Mouse (Mus musculus) central nervous system, embryonic 18 days (tissue): ENCODE data around the gene Cpox. TPM values are rescaled to one million over a fixed set of nuclear protein-coding genes. Genes with fewer than 3 reads are reported as not detected.

Experiments used
- polyA plus RNA-seq: library from polyadenylated mRNA; depleted of rRNA; stranded (reverse); fragments of >200 nt; gene quantifications from 2 replicates; pipeline ENCODE4 v1.2.3, GENCODE M21; 2012; rRNA removed

Cpox gene
- 13.7 and 14.9 TPM in 2 replicates for polyA plus RNA-seq

GRCm38 (mm10) chr16:58669917-58670630, at the start of gene Cpox:
TSS of gene Cpox (plus strand) at chr16:58670292.

GRCm38 (mm10) chr16:58638689-58639175, 31.4 kb upstream of the Cpox start, which contains the start of gene E330017A01Rik:
TSS of gene E330017A01Rik (minus strand) at chr16:58638739.

GRCm38 (mm10) chr16:58718666-58719120, 48.6 kb downstream of the Cpox start, which contains the start of gene Gpr15:
TSS of gene Gpr15 (minus strand) at chr16:58719070.

GRCm38 (mm10) chr16:58727477-58728131, 57.5 kb downstream of the Cpox start, which contains the start of gene Cldnd1:
TSS of gene Cldnd1 (plus strand) at chr16:58727910.

GRCm38 (mm10) chr16:58763076-58763475, 93.0 kb downstream of the Cpox start, which contains the start of gene Olfr172:
TSS of gene Olfr172 (minus strand) at chr16:58763176.

Other genes starting within 250 kb of the Cpox start
- 8.1 and 9.5 TPM in 2 replicates for gene St3gal6, start 146.0 kb upstream of the Cpox start, polyA plus RNA-seq
- not detected in 2 replicates for gene Gm813, start 53.3 kb upstream of the Cpox start, polyA plus RNA-seq
- gene E330017A01Rik, start 31.6 kb upstream of the Cpox start, polyA plus RNA-seq: 0.07 TPM in 1 of 2 replicates, not detected in the other
- gene Gpr15, start 48.8 kb downstream of the Cpox start, polyA plus RNA-seq: 0.05 and 0.16 TPM in 2 replicates
- 117 and 129 TPM in 2 replicates for gene Cldnd1, start 57.6 kb downstream of the Cpox start, polyA plus RNA-seq
- gene Olfr172, start 92.9 kb downstream of the Cpox start, polyA plus RNA-seq: not detected in 2 replicates
- not detected in 2 replicates for gene Olfr173, start 130.0 kb downstream of the Cpox start, polyA plus RNA-seq
- gene Olfr175-ps1, start 156.5 kb downstream of the Cpox start, polyA plus RNA-seq: not detected in 2 replicates
- not detected in 2 replicates for gene Olfr177, start 204.5 kb downstream of the Cpox start, polyA plus RNA-seq
- gene Olfr178, start 221.8 kb downstream of the Cpox start, polyA plus RNA-seq: not detected in 2 replicates